Mouse (Mus musculus): ENCODE results near the gene Atp5c1.

DNA sequence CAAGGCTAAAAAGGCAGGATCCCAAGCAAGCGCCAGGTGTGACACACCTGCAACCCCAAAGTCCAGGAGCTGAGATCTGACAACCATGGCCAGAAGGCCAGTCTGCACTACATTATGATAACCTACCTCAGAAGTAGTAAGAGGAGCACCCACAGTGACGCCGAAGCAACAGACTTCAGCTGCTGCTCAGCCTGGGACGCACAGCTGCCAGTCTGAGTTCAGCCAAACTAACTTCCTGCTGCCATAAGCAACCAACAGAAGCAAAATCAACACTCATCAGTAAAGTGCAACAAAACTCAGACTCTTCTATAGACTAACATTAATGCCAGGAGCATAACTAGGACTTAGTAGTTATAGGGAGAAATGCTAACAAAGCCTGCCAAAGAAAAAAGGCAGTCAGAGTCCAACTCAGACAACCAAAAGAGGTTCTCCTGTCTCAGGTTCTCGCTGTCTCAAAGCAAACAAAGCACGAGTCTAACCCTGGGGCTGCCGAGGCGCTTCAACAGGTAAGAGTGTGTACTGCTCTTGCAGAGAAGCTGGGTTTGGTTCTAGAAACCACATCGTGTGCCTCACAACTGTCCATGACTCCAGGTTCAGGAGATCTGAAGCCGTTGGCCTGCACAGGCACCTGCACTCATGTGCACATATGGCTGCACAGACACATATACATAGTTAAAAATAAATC lies 65.2 kb downstream of the Atp5c1 start:
- TF ChIP-seq CTCF (IDR thresholded peaks at IDR 0.05; ENCODE audit: low read depth, low read length): no peak
- TF ChIP-seq POLR2A (IDR thresholded peaks at IDR 0.05; ENCODE audit: borderline replicate concordance, low read depth, low read length): no peak

Data from bone marrow macrophage, adult 2 months (primary cell).